Mouse (Mus musculus): ENCODE measurements around the gene Phldb1.

The Phldb1 gene

DNA sequence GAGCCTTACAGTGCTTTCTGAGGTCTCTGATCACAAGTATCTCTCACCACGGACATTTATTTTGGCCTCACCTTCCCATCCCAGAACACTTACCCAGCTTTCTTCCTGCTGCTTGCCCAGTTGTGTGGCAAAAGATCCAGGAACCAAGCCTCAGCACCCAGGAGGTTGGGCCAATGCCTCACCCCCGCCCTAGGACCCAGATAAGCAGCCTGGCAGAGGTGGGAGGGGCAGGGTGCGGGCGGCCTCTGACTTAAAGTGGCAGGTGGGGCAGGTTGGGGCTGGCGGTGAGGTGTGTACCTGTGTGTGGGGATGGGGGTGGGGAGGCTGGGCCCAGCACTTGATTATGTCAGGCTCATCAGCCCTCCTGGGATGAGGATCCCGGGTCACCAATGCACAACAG is 21.9 kb downstream of the Phldb1 start:
- no peak for ATAC-seq (ENCODE audit: insufficient number of reproducible peaks, low FRiP score, low TSS enrichment)

DNA sequence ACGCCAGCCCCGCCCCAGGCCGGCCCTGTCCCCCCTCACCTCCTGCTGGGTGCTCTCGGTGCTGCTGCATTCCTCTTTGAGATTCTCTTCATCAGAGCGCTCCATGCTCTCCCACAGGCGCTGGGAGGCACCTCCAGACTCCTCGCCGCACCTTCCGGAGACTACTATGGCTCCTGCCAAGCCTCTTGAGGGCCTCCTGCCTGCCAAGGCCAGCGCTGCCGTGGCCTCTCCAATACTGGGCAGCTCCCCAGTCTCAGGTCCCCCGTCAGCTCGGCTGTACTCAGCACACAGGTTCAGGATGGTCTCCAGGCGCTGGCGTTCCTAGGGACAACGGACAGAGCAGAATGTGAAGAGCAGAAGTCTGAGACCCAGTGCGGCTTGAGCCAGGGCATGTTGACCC is 23.4 kb downstream of the Phldb1 start:
- ATAC-seq (ENCODE audit: insufficient number of reproducible peaks, low FRiP score, low TSS enrichment): no peak

DNA sequence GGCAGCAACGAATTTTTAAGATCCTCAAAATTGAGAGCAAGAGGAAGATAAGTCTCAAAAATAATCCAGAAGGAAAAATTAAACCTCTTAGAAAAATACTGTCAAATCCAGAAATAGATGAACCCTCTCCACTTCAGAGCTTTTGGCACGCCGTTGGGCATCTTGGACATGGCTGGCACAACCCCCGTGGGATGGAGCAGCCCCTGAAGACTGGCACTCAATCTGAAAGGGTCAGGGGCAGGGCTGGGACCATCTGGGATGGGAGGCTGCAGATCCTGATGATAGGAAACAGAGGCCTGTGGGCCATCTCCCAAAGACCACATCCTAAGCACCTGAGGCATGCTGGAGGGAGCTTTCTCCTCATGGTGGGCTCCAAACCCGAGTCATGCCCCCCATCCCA is 24.8 kb downstream of the Phldb1 start:
- no peak for ATAC-seq (ENCODE audit: insufficient number of reproducible peaks, low FRiP score, low TSS enrichment)

- ATAC-seq (ENCODE audit: insufficient number of reproducible peaks, low FRiP score, low TSS enrichment): no peak
Measured at GRCm38 (mm10) chr9:44709600-44709999, 25.4 kb downstream of the Phldb1 start.

- no peak for ATAC-seq (ENCODE audit: insufficient number of reproducible peaks, low FRiP score, low TSS enrichment)
Measured at GRCm38 (mm10) chr9:44708925-44709324, 26.1 kb downstream of the Phldb1 start.

DNA sequence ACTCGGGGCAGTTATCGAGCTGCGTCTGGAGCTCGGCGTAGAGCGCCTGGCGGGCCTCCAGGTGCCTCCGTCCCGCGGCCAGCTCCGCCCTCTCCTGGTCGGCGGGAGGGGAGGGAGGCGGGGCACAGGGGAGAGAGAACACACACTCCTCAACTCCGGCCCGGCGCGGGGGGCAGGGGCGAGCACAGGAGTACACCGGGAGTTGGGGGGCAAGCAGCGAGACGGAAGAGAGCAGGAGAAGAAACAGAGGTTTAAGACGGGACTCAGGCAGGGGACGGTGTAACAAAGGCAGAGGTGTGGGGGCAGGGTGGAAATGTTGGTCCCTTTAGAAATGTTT is 26.6 kb downstream of the Phldb1 start:
- ATAC-seq (ENCODE audit: insufficient number of reproducible peaks, low FRiP score, low TSS enrichment): no peak

DNA sequence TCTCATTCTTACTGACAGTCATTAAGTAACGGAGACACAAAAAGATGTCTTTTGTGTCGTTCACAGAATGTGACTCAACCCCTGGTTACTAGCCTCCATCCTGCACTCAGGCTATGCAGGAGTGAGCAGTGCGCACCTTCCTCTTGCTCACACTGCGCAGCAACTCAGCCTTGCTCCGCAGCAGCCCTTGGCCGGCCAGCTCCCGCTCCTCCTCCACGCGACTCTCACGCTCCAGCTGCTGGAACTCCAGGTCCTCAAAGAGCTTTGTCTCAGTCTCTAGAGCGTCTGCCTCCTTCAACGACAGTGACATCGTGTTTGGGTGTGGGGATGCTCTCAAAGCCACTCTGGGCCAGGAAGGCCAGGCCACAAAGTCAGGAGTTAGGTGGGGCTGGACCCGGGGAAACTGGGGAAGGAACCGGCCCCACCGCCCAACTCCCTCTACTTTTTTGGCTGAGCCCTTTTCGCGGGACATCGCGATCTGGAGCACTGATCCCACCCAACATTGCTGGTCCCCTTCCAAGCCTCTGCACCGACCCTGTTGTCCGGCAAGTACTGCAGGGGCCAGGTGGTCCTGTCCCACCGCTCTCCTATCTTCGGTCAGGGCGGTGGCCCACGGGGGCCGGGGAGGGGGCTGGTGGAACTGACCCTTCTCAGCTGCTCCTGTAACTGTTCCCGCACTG is 27.1 kb downstream of the Phldb1 start:
- no peak for ATAC-seq (ENCODE audit: insufficient number of reproducible peaks, low FRiP score, low TSS enrichment)

GRCm38 (mm10) chr9:44699730-44700129 is 35.3 kb downstream of the Phldb1 start:
- ATAC-seq (ENCODE audit: insufficient number of reproducible peaks, low FRiP score, low TSS enrichment): no peak

- no peak for ATAC-seq (ENCODE audit: insufficient number of reproducible peaks, low FRiP score, low TSS enrichment)
Measured at GRCm38 (mm10) chr9:44699196-44699595, 35.8 kb downstream of the Phldb1 start.

DNA sequence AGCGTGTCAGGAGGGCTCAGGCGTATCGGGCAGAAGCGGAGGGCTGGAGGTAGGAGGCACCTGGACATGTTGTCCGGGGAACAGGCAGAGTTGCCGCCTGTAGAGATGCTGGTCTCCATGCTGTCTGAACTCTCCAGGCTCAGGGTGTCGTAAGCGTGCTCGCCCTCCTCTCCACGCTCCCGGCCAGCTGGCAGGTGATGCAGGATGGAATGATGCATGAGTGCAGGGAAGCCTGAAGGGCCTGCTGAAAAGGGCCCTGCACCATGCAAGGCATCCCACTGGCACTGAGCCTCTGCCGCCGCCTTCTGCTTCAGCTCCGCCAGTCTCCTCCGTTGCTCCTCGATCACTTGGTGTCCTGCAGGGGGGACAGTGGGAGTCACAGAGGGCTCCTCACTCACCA is 37.1 kb downstream of the Phldb1 start:
- no peak for ATAC-seq (ENCODE audit: insufficient number of reproducible peaks, low FRiP score, low TSS enrichment)

DNA sequence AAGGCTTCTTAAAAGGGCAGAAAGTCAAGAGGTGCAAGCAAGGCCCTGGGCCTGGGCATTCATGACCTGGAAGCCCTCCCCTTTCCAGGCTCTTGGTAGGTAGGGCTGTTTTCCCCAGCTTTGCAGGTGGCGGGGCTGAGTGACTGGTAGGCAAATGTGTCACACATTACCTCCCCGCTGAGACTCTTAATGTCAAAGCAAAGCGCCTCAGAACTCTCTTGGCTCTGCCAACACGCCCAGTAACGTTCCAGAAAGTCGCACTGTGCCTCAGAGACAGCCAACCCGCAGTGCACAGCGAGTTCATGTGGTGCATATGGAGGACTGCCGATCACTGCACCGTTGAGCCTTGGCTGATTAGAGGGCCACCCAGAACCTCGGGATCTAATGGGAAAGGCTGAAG is 41.9 kb downstream of the Phldb1 start:
- ATAC-seq (ENCODE audit: insufficient number of reproducible peaks, low FRiP score, low TSS enrichment): peak; percentile 38; the same call in 1 of the 2 replicates

DNA sequence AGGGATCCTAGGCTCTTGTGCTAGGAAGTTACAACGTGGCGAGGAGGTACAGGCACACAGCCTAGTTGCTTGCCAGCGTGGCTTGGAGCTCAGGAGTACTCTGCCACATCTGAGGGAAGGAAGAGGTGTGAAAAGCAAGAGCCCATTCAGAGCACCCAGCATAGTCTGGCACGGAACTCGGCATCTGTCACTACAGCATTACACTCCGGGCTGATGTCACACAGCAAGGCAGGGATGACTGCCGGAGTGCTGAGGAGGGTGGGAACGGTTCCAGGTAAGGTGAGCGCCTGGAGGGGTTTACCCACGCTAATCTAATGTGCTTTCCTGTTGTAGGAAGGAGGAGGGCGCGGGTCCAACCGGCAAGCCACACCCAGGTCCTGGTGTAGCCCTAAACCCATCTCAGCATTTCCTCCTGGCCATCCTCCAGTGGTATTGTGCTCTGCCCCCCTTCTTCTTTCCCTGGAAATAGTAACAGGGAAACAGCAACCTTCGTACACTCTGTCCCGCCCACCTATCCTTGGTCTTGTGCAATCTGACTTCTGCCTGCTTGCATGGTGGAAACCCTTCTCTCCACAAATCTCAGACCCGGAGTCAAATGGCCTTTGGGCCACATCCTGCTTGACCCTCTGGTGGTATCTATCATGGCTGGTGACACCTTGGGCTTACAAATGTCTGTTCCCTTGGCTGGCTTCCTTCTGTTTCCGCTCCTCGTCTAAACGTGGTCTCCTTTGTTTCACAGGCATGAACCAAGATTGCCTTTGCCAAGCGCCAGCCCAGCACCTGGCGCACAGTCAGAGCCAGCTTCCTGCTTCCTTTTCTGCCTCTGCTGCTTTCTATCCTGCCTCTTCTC is 43.1 kb downstream of the Phldb1 start:
- ATAC-seq (ENCODE audit: insufficient number of reproducible peaks, low FRiP score, low TSS enrichment): peak; percentile 65; the same call in 1 of the 2 replicates

- no peak for ATAC-seq (ENCODE audit: insufficient number of reproducible peaks, low FRiP score, low TSS enrichment)
Measured at GRCm38 (mm10) chr9:44690641-44691040, 44.4 kb downstream of the Phldb1 start.

GRCm38 (mm10) chr9:44688013-44688412 is 47.0 kb downstream of the Phldb1 start:
- no peak for ATAC-seq (ENCODE audit: insufficient number of reproducible peaks, low FRiP score, low TSS enrichment)

- no peak for ATAC-seq (ENCODE audit: insufficient number of reproducible peaks, low FRiP score, low TSS enrichment)
Measured at GRCm38 (mm10) chr9:44686638-44687037, 48.4 kb downstream of the Phldb1 start.

DNA sequence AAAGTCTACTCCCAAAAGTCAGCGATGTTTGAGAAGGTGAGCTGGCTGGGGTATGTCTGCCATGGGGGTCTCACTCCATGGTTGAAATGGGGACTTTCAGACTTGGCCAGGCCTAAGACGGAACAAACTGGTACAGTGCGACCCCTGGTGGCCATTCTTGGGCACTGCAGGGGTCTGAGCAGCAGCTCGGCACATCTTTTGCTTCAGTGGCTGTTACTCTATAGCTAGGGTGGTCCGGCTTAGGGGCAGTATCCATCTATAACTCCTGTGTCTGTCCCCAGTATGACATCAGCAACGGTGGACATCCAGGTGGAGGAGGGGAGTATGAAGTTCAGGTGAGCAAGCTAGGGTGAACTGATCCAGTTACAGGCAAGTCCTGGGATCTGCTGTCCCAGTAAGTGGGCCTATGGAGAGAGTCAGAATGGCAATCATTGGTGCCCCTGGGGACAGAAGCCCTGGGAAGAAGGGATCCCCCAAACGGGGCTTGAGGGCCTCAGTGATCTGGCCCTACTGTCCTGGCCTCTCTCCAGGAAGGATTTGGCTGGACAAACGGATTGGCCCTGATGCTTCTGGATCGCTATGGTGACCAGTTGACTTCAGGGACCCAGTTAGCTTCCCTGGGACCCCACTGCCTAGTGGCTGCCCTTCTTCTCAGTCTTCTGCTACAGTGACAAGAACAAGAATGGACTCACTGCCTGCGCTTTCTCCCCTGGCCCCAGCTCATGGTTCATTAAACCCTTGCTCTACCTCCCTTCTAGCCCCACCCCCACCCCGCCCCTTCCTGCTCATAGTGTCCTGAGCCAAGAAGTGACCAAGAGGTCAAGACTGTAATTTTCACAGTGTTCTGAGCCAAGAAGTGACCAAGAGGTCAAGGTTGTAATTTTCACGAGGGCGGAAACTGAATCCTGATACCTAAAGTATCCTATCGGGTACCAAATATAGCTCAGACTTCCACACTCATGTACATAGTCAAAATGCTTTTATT is 49.4 kb downstream of the Phldb1 start:
- peak; percentile 15; the same call in 1 of the 2 replicates for ATAC-seq (ENCODE audit: insufficient number of reproducible peaks, low FRiP score, low TSS enrichment)

DNA sequence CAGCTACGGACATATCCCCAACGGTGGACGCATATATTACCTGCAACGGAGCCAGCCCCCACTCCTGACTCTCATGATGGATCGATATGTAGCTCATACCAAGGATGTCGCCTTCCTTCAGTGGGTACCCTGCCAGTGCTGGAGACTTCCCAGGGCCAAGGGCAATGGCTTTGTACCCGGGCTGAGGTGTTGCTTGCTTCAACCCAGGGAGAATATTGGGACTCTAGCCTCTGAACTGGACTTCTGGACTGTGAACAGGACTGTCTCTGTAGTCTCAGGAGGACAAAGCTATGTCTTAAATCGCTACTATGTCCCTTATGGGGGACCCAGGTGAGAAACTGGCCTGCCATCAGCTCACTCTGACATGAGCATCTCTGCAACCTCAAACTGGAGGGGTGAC is 52.0 kb downstream of the Phldb1 start:
- ATAC-seq (ENCODE audit: insufficient number of reproducible peaks, low FRiP score, low TSS enrichment): no peak

DNA sequence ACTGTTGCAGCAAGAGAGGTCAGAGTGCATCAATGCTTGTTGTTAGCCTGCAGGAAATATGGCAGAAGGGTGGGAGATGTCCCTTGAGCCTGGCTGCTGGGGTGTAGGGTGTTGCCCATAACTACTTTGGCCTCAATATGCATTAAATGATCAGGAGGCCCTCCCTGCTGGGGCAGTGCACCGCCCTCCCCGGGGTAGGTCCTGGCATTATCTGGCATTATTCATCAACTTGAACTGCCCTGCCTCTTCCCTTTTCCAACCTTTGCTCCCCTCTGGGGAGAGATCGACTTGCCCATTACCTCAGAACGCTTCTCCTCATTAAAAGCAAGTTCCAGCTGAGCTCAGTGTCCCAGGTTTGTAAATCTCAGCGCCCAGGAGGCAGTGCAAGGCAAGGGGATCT is 55.4 kb downstream of the Phldb1 start:
- ATAC-seq (ENCODE audit: insufficient number of reproducible peaks, low FRiP score, low TSS enrichment): no peak

DNA sequence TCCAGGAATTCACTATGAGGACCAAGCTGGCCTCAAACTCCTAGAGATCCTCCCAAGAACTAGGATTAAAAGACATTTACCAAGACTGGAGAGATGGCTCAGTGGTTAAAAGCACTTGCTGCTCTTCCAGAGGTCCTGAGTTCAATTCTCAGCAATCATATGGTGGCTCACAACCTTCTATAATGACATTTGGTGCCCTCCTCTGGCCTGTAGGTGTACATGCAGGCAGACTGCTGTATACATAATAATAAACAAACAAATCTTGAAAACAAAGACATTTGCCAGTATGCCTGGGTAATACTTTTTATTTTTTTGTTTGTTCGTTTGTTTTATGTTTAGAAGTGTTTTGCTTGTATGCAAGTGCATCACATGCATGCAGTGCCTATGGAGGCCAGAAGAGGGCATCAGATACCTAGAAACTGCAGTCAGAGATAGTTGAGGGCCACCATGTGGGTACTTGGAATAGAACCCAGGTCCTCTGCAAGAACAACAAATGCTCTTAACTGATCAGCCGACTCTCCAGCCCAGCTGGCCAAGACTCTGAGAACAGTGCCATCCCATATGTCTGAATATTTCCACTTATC is 56.6 kb downstream of the Phldb1 start:
- no peak for ATAC-seq (ENCODE audit: insufficient number of reproducible peaks, low FRiP score, low TSS enrichment)

GRCm38 (mm10) chr9:44673005-44673404 is 62.0 kb downstream of the Phldb1 start, which contains the start of gene Treh:
TSS of gene Treh (plus strand) at chr9:44673233.
- no peak for ATAC-seq (ENCODE audit: insufficient number of reproducible peaks, low FRiP score, low TSS enrichment)

Measured in cerebellum, adult (tissue).